Mouse (Mus musculus) lung, postnatal 4 days (tissue): ENCODE measurements at regions not wholly inside any gene's neighbourhood (a gene's known extent, or its start where the extent isn't known, plus 50 kb on each side); places are given as distances from the start of the nearest gene placed in this dataset.
A peak's percentile ranks its signal among the peaks of the same experiment; 100 is the strongest.
"Not testable (repeated sequence)": the region's sequence is repeated elsewhere in the genome, so short reads cannot be mapped to it uniquely, and the experiment has no call there.

Experiments used
- DNase-seq, 2 experiments: peaks; one replicate each; pipeline ENCODE4 v3.0.0; 2021

DNA sequence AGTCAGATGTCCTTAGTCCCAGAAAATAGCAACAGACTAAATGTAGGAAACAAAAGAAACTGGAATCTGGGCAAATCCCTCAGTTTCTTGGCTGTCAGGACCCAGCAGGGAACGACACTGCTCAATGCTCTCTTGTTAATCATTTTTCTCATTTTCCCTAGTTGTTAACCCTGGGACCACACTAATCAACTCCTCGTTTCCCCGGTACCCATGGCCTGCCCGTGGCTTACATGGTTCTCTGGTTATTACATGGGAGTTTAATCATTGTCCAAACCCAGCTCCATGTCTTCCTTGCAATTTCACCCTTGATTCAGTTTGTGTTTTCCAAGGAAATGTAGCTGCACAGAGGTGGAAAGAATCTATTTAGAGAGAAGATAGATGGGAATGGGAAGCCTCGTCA is 580.1 kb upstream of the Klhl29 start:
- no peak for DNase-seq

DNA sequence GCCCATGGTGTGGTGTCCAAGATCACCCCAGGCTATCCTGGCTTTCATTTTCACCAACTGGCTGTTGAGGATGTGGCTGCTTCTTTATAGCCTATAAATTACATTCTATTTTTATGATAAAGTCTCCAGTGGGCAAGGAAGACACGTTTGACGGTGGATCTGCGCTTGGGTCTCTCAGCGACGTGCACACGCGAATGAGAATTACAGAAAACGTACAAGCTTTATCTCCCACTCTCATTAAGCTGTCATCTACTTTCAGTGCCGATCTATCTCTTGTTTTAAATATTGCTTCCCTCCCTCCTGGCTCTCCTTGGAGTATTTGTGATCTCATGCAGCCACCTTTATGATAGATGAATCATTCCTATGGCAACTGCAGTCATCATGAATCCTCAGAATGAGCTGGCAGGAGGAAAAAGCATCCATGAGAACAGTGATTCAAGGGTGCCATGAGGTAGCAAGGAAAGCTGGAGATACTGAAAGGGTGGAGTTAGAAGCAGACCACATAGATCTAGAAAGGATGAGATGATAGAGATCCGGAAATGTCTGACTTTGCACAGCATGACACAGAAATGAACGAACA is 568.0 kb upstream of the Klhl29 start:
- no peak for DNase-seq

DNA sequence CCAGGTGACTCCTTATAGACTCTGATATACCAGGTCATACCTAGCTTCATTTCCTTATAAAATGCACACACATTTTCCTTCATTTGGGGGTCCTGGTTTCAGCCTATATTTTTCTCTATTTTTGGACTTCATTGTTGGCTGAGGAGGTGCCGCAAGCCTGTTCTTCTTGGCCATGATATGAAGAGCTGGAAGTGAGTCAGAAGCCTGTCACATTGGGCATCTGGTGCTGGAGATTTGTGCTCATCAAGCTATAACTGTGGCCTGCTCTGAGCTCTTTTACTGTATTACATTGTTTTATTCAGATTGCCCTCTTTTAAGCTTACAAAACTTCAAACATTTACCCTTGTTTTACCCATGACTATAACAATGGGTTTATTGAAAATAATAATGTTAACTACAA is 545.8 kb upstream of the Klhl29 start:
- DNase-seq: no peak

DNA sequence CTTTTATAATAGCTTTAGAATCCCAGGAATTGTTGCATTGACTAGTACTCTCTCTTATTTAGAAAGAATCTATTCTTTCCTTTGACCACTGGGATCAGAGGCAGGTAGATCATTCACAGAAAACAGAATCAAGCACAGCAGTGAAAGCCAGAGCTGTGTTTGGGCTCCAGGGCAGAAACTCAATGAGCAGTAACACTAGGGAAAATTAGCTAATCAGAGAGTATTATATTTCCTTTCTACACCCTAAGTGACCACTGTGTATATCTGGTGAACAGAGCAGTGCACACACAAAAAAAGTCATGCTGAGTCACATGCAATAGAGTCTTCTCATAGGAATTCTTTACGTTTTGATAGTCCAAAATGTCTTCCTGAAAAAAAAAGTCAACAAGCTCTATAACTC is 542.5 kb upstream of the Klhl29 start:
- DNase-seq: no peak

DNA sequence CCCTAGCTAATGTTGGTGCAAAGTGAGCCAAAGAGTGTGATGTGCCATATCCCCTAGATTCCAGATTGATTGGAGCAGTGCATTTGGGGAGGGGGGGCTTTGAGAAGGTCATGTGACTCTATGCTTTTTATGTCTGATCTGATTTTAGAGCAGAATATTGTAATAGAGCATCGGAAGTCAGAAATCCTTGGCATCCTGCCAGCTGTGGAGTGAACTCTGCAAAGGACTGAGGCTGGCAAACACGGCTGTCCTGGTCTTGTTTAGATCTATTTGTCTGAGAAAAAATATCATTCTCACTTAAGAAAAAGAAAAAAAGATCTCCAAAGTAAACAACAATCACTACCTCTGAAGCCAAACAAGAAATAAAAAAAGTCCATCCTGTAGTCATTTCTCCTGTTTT is 530.8 kb upstream of the Klhl29 start:
- no peak for DNase-seq

DNA sequence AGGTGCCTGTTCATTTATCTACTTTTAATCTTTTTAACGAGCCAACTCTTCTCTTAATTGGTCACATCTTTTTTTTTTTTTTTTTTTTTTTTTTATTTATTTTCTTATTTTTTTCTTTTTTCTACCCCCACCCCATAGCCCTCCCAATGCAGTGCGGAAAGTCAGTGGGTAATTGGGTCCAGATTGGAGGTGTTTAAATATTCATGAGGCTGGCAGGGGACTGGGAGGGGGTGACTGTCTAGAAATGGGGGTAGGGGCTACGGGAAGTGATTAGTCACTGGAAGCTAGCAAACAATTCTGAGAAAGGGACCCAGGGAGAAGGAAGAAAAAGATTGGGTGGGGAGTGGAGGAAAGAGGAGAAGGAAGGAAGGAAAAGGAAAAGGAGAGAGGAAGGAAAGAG is 516.3 kb upstream of the Klhl29 start:
- DNase-seq: not testable (repeated sequence)

DNA sequence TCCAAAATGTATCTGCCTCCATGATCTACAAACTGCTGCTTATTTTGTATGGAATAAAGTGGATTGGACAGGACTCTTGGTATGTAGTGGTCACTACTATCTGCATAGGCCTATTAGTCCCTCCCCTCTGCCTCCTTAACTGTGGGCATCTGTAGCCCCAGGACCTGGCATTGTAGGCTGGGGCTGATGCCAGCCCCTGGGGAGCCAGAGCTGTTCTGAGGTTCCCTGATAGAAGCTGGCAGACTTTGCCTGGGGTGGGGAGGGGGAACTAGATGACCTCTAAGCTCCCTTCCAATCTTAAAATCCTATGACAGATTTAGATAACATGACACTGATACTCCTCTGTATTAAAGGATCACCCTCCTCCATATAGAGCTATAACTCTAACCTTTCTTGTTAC is 491.2 kb upstream of the Klhl29 start:
- no peak for DNase-seq

DNA sequence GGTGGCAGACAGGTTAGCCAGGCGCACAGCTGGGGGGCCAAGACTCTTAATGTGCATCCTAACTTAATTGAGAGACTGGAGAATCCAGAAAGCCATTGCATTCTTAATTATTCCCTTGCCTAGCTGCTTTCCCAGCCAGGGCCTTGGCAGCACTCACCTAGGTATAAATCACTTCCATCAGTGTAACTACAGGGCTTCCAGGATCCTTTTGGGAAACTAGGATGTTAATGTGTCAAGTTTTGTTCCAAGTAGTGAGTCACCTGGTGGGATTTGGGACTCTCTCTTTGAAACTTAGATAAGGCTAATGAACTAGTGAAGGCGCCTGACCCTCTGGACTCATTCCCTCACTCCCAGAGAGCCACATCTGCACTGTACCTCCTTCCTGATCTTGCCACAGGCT is 484.3 kb upstream of the Klhl29 start:
- no peak for DNase-seq

DNA sequence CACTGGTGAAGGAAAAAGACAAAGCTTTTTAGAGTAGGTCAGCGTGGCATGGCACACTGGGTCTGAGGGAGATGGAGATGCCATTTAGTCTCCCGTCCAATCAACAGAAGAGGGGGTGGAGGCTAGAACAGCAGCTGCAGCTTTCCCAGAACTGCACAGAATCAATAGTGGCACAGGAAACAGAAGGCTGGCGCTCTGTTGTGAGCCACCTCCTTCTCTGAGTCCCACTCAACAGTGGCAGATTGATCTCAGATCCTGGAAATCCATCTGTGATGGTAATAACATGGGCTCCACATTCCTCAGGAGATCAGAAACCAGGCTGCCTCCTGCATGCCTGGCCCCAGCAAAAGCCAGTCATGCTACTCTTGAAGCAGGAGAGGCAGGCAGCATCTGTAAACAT is 480.9 kb upstream of the Klhl29 start:
- no peak for DNase-seq

DNA sequence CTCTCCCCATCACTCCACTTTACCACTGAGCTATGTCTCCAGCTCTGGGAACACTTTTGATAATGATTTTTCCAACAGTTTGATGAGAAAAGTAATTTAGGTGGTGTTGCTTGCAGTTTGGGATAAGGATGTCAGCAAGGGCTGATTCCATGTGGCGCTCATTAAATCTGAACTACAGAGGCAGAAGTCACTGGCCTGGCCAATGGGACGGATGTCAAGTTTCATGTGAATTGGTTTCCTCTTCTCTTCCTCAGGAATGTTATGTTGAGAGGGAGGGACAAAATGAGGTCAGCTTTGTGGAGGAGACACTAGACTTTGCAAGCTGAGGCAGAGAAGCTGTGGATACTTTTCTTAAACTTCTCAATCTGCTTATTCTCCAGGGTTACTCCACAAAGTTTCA is 434.9 kb upstream of the Klhl29 start:
- no peak for DNase-seq

DNA sequence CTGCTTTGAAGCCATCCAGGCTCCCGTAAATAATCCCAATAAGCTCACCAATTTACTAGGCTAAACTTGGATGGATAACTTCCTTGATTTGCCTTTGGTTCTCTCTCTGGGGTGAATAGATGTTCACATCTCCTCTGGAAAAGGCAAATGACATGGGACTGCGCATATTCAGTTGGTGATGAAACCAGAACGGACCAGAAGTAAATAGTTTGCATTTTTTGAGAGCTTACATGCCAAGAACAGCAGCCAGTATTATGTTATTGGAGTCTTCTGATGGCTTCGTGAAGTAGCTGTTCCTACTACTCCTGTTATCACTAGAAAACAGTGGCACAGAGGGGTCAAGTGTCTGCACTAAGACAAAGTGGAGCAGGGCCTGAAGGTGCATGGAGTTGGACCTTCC is 434.5 kb upstream of the Klhl29 start:
- DNase-seq: no peak

DNA sequence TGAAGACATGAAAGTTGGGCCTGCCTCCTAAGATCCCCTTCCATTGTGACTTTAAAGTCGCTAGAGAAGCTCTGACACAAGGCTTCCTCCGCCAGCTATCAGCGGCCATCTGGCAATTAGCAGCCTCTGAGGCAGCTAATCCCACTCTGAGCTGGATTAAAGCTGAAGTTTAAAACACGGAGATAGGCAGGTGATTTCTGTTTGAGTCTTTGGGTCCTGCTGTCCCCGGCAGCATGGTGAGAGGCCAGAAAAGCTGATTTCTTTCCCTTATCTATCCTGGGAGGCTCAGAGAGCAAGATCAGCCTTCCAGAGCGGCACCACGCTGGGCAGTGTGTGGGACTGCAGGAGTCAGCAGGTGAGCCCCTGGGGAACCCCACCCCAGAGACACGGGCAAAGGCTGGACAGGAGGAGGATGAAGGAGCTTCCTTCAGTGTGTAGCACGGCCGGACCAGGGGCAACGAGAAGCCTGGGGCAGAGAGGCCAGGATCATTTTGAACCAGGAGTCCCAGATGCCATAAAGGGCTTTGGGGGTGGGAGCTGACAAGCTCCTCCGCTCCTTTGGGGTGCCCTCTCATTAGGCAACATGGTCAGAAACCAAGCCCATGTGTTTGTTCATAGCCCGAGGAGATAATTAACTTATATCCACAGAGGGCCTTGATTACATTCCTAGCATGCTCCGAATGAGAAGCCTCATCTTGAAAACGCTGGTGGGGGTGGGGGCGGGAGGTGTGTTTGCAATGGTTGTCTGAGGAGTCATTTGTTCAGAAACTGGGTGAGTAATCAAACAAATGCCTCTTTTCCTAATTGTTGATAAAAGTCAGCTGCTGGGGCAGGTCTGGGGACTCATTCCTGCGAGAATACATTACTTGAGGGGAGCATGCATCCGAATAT is 432.8 kb upstream of the Klhl29 start:
- no peak for DNase-seq

DNA sequence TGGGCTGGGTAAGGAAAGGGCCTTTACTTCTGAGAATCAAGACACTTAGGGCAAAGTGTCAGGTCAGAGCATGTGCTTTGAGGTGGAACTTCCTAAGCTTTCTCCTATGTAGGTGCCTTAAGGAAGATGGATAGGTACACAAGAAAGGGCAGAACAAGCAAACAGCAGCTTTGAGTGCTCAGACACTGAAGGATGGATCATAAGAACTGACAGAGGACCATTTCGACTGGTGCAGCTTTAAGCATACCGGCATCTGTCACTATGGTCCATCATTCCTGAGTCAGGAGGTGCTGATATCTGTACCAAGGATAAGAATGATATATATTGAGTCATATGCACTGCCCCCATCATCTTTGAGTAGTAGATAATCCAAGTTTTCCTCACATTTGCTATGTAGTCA is 430.2 kb upstream of the Klhl29 start:
- DNase-seq: no peak

DNA sequence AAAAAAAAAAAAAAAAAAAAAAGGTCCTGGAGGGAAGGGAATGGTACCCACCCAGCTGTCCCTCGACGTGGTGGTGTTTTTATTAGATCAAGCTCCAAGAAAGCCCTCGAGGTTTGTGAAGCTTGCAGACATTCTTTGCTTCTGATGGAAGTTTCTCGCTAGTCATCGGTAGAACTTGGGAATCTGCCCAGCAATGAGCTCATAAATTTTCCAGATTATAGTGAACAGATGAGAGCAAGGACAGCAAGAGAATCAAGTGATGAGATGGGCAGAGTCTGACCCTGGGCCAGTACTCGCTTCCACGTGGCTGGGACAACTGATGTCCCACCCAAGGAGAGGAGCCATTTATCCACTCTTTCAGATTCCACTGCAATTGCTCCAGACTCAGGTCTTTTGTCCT is 417.6 kb upstream of the Klhl29 start:
- DNase-seq: no peak

DNA sequence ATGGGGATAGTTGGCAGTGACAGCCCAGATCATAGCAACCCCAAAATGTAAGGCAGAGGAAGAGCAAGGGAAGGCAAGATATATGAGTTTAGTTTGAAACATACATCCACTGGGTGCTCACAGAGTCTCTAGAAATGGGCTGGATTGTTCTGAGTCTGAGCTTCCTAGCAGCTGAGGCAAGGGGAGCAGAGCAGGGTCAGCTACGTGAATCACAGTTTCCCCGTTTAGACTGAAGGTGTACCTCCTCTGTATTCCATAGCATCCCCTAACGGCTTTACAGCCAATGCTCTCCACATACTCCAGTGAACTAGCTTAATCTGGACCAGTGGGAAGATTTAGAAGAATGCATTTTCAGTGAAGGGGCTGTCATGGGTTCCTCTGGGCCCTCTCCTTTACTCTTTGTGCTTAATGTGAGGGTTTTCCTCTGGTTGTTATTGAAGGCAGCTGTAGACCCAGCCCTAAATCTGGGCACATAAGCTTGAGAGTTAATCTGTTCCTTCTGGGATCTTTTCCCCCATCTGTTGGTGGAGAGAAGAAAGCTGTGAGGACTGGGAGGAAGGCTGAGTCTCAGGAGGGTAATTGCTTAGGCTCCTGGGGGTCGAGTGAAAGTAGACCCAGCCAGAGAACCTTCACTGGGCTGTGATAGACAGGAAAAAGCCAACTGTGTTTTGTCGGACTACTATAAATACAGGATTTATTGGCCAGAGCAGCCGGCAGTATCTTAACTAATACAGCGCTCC is 411.8 kb upstream of the Klhl29 start:
- no peak for DNase-seq

DNA sequence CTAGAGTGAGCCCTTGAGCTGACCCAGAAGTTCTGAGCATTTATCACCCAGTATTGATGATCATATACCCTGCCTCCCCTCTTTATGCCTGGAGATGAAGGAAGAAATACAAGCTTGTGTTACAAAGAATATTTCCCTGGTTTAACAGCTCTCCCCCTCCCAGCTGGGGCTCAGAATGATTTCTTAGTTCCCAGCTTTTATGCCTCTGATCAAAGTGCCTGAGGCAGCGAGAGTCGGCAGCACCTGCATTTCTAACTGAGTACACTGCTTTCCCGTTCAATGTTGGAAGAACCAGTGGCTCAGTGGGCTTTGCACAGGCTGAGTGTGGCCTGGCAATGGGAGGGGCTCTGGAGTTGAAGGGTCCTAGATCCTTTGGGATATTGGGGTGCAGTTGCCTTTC is 405.8 kb upstream of the Klhl29 start:
- no peak for DNase-seq

DNA sequence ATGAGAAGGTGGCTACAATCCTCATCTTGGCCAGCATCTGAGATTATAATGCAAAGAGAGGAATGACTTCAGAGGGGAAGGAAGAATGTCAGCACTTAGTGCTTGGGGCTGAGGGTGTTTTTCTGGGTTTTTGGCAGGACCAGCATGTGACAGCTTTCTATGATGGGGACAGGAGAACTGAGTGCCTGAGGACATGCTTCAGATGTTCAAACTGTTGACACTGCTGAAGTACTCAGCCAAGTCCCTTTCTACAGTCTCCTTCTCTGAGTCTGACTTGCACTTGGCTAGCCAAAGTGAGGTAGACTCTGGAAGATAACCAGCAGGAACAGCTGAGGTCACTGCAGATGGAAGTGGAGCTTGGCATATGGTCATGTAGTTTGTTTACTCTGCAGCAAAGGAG is 402.1 kb upstream of the Klhl29 start:
- DNase-seq: peak; percentile 6 to 25

DNA sequence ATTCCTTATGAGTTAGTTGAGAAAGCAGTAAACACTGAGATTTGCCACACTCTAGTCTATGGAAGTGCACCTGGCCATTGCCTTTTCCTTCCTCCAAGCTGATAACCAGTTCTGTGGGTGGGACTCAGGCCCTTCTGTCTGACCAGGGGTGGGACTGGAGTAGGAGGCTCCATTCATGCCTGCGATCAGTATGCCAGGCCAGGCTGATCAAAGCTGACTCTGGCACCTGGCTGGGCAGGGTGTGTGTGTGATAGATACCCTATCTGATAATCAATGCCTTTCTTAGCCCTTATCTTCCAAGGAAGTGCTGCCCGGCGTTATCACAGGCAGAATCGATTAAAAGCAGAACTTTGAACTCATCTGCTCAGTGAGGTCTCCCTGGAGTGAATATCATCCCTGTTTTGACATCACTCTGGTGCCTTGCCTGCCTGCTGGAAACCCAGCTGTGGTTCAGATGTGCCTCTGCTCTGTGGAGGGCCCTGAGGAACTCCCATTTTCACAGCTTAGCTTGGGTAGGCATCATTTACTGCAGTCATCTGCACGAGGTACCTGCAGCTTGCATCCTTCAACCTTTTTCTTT is 396.0 kb upstream of the Klhl29 start:
- no peak for DNase-seq

DNA sequence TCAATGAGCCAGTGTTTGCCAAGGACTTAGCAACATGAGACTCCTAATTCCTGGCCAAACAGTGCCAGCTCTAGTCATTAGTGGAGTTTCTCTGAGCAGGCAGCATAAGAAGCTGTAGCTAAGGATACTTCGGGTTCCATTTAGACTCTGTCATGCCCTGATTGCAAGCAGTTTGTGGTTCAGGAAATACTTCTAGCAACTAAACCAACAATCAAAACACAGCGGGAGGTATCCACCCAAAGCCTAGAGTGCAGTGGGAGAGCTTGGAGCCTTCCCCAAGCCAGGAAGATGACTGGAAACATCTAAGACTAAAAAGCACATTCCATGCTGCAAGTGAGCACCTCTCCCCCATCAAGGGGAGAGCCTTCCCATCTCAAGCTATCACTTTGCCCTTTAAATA is 395.0 kb upstream of the Klhl29 start:
- no peak for DNase-seq

DNA sequence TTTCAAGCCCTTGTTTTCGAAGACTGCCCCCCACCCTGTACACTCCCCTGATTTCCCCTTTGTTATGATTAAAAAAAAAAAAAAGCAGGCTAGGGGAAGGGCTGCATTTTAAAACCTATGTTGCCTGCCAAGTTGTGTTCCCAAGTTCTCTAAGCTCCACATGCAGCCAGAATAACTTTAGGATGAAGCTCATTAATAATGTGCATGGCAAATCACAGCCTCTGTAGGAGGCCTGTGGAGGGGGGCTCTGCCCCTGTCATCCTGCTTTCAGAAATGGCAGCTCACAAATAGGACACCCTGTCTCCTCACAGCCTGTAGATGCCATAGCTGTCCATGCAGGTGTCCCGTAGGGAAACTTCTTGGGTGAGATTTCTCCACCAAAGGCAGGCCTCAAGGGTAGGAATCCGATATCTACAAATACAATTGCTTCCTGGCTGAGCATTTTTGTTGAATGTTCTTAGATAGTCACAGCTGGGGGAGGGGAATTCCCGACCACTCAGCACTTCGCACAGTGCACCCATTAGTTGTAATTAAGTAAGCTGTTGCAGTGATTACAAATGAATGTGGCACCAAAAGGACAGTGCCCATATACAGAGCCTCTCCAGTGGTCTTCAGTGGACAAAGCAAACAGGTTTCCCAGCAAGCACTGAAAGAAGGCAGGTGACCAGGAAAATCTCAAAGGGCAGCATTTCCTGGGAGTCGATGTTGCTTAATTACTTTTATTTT is 389.1 kb upstream of the Klhl29 start:
- no peak for DNase-seq

DNA sequence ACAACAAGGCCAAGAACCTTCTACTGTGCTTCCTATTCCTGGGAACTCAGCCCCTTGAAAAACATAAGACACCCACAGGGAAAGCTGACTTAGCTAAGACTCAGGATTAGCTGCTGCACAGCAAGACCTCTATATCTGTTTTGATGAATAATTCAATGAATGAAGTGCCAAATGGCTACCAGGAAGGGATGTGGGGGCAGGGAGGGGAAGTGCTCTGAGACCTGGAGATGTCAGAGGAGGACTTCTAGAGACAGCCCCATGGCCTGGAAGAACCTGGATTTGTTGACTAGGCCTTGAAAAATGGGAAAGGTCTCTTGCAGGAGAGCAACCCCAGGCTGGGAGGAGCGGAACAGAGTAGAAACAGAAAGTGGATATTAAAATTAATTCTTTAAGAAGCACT is 388.5 kb upstream of the Klhl29 start:
- no peak for DNase-seq

DNA sequence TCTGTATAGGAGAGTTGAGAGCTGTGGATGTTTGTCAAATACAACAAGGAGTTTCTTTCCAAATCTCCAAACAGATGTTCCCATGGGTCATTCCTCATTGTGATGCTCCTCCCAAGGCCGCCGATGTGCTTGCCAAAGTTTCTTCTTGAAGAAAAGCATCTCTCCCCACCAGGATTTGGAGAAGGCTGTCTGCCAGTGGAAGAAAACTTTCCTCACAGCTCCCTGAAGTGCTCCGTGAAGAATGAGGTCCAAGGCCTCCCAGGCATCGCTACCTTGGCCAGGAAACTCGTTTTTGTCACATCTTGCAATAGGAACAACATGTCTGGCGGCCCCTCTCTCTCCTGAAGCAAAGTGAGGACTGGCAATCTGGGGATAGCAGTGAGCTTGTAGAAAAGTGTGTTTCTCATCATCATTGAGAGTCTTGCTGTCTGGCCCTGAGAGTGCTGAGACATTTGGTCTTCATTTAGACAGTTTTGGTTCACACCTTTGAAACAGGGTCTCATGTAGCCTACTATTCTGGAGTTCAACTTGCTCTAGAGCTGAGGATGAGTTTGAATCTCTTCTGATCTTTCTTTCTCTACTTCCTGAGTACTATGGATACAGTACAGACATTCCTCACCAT is 386.9 kb upstream of the Klhl29 start:
- DNase-seq: no peak

DNA sequence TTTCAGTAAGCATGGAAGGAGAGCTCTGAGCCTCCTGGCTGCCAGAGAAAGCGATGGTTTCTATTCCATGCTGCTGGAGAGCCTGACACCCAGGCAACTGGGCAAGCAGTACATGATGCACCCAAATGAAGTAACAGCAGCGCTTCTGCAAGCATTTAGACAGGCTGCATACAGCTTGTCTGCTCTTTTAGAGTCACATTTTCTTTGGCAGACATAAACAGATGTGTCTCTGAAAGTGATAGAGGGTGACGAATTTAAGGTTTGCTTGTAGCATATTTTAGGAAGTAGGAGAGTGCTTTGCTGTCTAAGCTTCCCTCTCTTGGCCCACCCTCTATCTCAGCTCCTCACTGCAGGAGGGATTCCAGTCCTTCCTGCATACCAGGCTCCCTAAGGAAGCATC is 384.0 kb upstream of the Klhl29 start:
- DNase-seq: no peak
